Mouse (Mus musculus) ES-Bruce4 (cell line): Measurements from ENCODE around the gene Ost4.

Experiments
- CTCF ChIP-seq: IDR thresholded peaks from one replicate; pipeline ENCODE4 v1.8.1; 2011; ENCODE audit warnings: low read depth, low read length
- POLR2A ChIP-seq: IDR thresholded peaks from one replicate; pipeline ENCODE4 v1.8.1; 2011; ENCODE audit warnings: low read length; ENCODE audit not compliant: insufficient read depth

DNA sequence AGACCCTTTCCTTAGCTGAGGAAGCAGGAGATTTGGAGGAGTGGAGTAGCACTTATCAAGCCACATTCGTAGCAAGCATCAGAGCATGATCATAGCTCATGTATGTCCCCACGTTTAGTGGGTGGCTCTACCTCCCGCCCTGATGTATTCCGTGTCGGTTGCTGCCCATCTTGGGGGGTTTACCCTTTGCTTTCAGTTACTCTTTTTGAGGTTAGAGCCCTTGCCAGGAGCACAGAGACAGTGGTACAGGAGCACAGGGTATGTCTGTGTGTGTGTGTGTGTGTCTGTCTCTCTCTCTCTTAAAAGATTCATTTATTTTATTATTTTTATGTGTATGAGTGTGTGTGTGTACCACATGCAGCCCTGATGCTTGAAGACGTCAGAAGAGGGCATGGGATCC lies 15.5 kb upstream of the Ost4 start:
- TF ChIP-seq CTCF (no peak), POLR2A (no peak)
